Mouse (Mus musculus) adrenal gland, adult (tissue): ENCODE measurements around the gene Fopnl.

Source experiments
- DNase-seq, 2 experiments: peaks; one replicate each; pipeline ENCODE4 v3.0.0; 2022 to 2023; ENCODE audit warnings: low spot score in 1 of 2; ENCODE audit not compliant: inconsistent age in 2 of 2

Gene Fopnl

DNA sequence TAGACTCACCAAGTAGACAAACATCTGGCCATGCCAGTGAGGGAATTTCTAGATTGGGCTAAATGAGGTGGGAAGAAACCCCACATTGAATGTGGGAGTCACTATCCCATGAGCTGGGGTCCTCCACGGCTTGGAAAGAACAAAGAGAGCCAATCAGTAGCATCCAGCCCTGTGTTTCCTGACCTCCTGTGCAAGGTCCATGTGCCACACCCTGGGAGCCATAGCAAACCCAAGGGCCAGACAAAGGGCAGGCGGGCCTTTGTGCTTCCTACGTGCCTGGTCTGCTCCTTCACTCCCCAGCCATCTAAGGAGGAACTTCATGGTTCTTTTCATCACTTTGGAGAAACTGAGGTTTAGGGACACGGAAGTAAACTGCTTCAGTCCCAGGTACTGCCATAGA lies 64.3 kb downstream of the Fopnl start:
- no peak for DNase-seq

DNA sequence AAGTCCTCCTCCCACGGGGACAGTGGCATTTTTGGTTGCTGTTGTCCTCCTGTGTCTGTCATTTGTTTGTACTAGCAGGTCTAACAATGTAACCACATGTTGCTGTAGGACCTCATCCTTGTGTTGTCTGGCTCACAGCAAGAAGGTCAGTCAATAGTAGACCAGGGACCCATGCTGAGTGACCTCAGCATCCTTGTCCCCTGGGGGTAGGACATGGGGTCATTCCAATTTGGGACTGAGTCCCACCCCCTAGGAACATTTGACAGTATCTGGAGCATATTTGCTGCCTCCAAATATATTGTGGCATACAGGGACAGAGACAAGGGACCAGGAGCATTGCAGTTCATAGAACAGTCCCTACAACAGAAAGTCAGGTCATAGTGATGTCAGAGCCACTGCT lies 67.3 kb downstream of the Fopnl start:
- DNase-seq, result no peak
